Mouse (Mus musculus): ENCODE data around the gene Vmn1r227.

The Vmn1r227 gene

DNA sequence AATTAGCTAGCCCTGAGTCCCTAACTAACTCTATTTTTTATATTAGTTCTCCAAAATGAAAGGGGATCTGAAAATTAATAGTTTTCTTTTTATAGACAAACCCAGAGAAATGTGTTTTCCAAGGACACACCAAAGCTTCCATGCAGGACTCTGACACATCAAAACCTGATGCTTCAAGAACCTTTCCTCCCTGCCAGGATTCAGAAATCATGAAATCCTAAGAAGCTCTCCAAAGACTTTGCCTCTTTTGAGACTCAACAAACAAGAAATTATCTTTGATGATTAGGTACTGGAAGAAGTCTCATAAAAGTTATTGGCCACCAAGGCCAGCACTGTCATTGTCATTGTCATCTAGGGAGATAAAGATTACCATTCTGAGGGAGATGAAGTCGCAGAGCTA lies at the start of gene Vmn1r227:
Gene Vmn1r227, plus strand, starts transcription at position 301 of the 400 bp plus-strand sequence.
- no peak for DNase-seq (ENCODE audit: low spot score)

- no peak for DNase-seq (ENCODE audit: low spot score)
These were observed 47.1 kb upstream of the Vmn1r227 start, which contains the start of gene Vmn1r226 for GRCm38 (mm10) chr17:20682543-20682942. Gene Vmn1r226 (plus strand): TSS chr17:20682843.

DNA sequence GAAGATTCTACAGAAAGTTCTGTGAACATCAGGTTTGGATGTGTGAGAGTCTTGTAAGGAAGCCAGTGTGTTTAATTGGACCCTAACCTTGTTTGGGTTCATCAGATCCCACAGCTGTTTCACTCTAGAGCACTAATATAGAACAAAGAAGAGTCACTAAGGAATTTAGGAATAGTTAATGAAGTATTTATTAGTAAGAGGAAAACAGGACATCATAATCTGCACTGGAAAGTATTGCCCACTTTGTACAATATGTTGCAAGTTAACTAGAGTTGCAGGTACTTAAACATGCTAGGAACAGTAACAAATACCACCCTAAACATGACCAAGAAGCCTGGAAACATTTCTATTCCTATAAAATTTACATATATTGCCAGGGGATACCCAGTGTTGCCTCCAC lies 56.4 kb downstream of the Vmn1r227 start, which contains the start of gene Vmn1r228:
Gene Vmn1r228, minus strand, starts transcription at position 101 of the 400 bp plus-strand sequence.
- no peak for DNase-seq (ENCODE audit: low spot score)
